Mouse (Mus musculus) heart, embryonic 13.5 days (tissue): Measurements from ENCODE around the gene Sstr4. TPM values are rescaled to one million over a fixed set of nuclear protein-coding genes. Genes with fewer than 3 reads are reported as not detected.

Experiments used
- ATAC-seq: fragments of 200-750 bp; cut with Nextera tagmentation; 2 replicates; pipeline ENCODE4 v1.8.0; 2017; ENCODE audit warnings: moderate TSS enrichment; ENCODE audit not compliant: insufficient number of reproducible peaks, low FRiP score, low TSS enrichment; ENCODE audit errors: extremely low read depth
- H3K27ac ChIP-seq: fragments of 300-500 bp; sonication (generic); replicated peaks from 2 replicates; pipeline ENCODE4 v1.5.1; 2015; ENCODE audit warnings: moderate library complexity, mild to moderate bottlenecking, inconsistent platforms
- H3K27me3 ChIP-seq: fragments of 300-500 bp; sonication (generic); replicated peaks from 2 replicates; pipeline ENCODE4 v1.6.1; 2015; ENCODE audit warnings: mild to moderate bottlenecking, inconsistent platforms
- H3K36me3 ChIP-seq: fragments of 300-500 bp; sonication (generic); 2 replicates; pipeline ENCODE4 v1.6.1; 2015; ENCODE audit warnings: mild to moderate bottlenecking, inconsistent platforms
- H3K4me1 ChIP-seq: fragments of 300-500 bp; sonication (generic); 2 replicates; pipeline ENCODE4 v1.6.1; 2015; ENCODE audit warnings: inconsistent platforms
- H3K4me2 ChIP-seq: fragments of 300-500 bp; sonication (generic); 2 replicates; pipeline ENCODE4 v1.6.1; 2015; ENCODE audit warnings: inconsistent platforms, mild to moderate bottlenecking, moderate library complexity
- H3K4me3 ChIP-seq: fragments of 300-500 bp; sonication (generic); 2 replicates; pipeline ENCODE4 v1.5.1; 2015; ENCODE audit warnings: moderate library complexity, mild to moderate bottlenecking, inconsistent platforms
- H3K9ac ChIP-seq: fragments of 300-500 bp; sonication (generic); 2 replicates; pipeline ENCODE4 v1.6.1; 2015; ENCODE audit warnings: inconsistent platforms, mild to moderate bottlenecking, moderate library complexity
- H3K9me3 ChIP-seq: fragments of 300-500 bp; sonication (generic); 2 replicates; pipeline ENCODE4 v1.6.1; 2016; ENCODE audit warnings: inconsistent platforms
- WGBS: fragments of 180-500 bp; shearing (Covaris S2); methylation state at CpG from one replicate; pipeline ENCODE4 v1.1.7; 2015; ENCODE audit warnings: mixed read lengths; 5-methylcytosine and 5-hydroxymethylcytosine counted together
- polyA plus RNA-seq: library from polyadenylated mRNA; unstranded; fragments of >200 nt; fragmentation: Nextera tagmentation; extraction: Ambion mirVana; gene quantifications from 2 replicates; pipeline ENCODE4 v1.2.1, GENCODE M21; 2015

Gene Sstr4
- polyA plus RNA-seq, 1 experiment from 2014 or later, result 1.3 TPM

DNA sequence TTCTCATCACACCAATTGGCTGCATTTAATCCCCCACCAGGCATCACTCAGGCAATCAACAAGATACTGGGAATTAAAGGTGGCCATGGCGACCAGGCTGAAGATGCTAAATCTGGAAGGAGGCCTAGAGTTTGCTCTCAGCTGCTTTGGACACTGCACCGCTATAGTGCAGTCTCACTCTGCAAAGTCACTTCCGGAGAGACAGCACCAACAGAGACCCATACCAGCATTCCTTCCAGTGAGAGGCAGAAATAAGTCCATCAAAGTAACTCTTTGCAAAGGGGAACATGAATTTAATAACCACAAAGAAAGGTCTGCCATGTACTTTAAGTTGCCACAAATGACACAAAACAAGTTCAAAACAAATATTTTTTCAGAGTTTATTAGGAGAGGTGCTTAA lies 41.1 kb downstream of the Sstr4 start:
- no peak for ATAC-seq

DNA sequence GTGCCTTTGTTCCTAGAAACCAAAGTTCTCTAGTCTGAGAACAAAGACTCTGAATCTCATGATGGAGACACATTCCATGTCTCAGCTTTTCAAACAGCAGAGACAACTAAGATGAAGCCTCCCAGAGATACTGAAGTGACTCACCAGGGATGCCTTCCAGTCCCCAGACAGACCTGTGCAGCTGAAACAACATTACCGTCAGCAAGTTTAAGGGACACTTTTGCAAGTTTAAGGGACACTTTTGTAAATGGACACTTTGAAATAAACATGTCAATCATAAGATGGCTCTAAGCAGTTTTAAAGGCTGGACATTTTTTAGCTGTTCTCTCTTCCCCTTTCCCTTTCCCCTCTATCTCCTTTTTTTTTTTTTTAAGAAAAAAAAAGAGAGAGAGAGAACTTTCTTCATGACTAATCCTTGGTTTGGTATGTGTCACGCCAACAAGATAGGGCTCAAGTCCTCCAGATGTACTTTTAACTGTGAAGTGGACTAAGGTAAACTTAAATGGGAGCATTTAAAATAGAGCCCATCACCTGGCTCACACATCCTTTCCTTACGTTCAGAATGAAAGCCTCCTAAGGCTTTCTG lies 44.6 kb downstream of the Sstr4 start:
- no peak for ATAC-seq

More for the DNA sequence above, 41.1 kb downstream of the Sstr4 start:
- 0 out of 2 replicates have a peak overlapping the region, but pooled peaks have one; percentile 27 for H3K4me2 ChIP-seq
- H3K36me3 ChIP-seq, result no peaks in the 10 kb centered on the region
- WGBS, result 35% methylated on average over 3 of the region's 3 CpGs
- no peaks in the 10 kb centered on the region for H3K4me1 ChIP-seq
- no peak overlapping the region for H3K9ac ChIP-seq
- H3K9me3 ChIP-seq, result no peaks in the 10 kb centered on the region
- H3K4me3 ChIP-seq, result no peak overlapping the region
- no peak overlapping the region for H3K27ac ChIP-seq
- no peaks in the 10 kb centered on the region for H3K27me3 ChIP-seq

DNA sequence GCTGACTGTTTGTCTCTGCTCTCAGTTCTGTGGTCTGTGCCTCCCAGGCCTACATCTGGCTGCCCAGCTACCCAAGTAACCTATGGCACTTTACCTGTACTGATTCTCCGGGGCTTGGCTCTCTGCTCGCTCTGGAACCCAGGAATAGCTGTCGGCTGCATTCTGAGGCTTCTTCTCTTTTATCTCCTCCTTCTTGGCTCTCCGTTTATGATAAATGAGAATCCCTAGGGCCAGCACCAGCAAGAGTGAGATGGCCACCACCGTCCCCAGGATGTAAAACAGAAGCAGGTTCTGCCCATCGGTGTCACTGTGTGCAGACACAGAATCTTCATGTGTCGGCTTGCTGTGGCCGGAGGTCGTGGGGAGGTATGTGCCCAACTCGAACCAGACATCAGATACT lies 46.3 kb downstream of the Sstr4 start:
- peak overlapping the region; percentile 81 for H3K9ac ChIP-seq
- peaks cover 16% of the 10 kb centered on the region for H3K4me1 ChIP-seq
- peak overlapping the region; percentile 61 for H3K4me2 ChIP-seq
- ATAC-seq, result no peak
- H3K27me3 ChIP-seq, result no peaks in the 10 kb centered on the region
- no peaks in the 10 kb centered on the region for H3K9me3 ChIP-seq
- peak overlapping the region; percentile 91 for H3K27ac ChIP-seq
- peak overlapping the region; percentile 52 for H3K4me3 ChIP-seq
- H3K36me3 ChIP-seq, result no peaks in the 10 kb centered on the region
- 55% methylated on average over 10 of the region's 10 CpGs for WGBS

More for the DNA sequence above, 44.6 kb downstream of the Sstr4 start:
- 28% methylated on average over 3 of the region's 3 CpGs for WGBS
- H3K36me3 ChIP-seq, result no peaks in the 10 kb centered on the region
- H3K4me1 ChIP-seq, result peaks cover 14% of the 10 kb centered on the region
- H3K27ac ChIP-seq, result peak overlapping the region; percentile 39; the same call in 1 of the 2 replicates
- peak overlapping the region; percentile 52 for H3K4me3 ChIP-seq
- peak overlapping the region; percentile 58 for H3K9ac ChIP-seq
- no peaks in the 10 kb centered on the region for H3K27me3 ChIP-seq
- H3K4me2 ChIP-seq, result peak overlapping the region; percentile 61
- no peaks in the 10 kb centered on the region for H3K9me3 ChIP-seq

DNA sequence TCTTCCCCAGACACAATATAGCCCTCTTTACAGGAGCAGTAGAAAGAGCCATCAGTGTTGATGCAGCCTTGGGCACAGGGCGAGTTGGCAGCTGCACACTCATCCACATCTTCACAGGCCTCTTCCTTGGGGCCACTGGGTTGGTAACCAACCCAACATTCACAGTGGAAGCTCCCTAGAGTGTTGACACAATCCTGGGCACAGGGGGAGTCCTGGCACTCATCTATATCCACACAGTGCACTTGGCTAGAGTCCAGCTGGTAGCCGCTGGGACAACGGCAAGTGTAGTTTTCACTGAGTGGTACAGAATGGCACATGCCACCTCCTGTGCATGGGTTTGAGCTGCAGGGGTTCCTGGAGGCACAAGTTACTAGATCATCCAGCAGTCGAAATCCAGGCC lies 47.0 kb downstream of the Sstr4 start:
- H3K4me2 ChIP-seq, result peak overlapping the region; percentile 61
- no peak for ATAC-seq
- 63% methylated on average over 4 of the region's 4 CpGs for WGBS

DNA sequence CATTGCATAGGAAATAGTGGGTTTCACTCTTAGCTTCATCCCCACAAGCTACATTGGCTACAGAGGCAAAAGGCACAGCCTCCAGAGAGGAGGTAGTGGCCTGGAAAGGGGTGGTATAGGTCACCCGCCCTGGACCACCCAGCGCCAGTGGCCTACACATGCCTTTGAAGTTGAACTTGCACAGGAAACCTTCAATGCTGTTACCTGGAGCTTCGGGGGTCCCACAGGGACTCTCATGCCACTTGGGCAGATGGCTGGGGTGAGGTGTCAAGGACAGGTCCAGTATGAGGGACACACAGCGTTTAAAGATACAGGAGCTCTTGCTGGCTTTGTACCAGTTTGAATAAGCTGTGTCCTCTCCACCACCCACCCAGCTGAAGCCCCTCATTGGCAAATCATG lies 47.6 kb downstream of the Sstr4 start:
- 58% methylated on average over 4 of the region's 4 CpGs for WGBS

More for the DNA sequence above, 47.0 kb downstream of the Sstr4 start:
- peak overlapping the region; percentile 91 for H3K27ac ChIP-seq
- H3K9me3 ChIP-seq, result no peaks in the 10 kb centered on the region
- peak overlapping the region; percentile 81 for H3K9ac ChIP-seq
- no peaks in the 10 kb centered on the region for H3K36me3 ChIP-seq
- peaks cover 21% of the 10 kb centered on the region for H3K4me1 ChIP-seq
- H3K4me3 ChIP-seq, result peak overlapping the region; percentile 52
- no peaks in the 10 kb centered on the region for H3K27me3 ChIP-seq

DNA sequence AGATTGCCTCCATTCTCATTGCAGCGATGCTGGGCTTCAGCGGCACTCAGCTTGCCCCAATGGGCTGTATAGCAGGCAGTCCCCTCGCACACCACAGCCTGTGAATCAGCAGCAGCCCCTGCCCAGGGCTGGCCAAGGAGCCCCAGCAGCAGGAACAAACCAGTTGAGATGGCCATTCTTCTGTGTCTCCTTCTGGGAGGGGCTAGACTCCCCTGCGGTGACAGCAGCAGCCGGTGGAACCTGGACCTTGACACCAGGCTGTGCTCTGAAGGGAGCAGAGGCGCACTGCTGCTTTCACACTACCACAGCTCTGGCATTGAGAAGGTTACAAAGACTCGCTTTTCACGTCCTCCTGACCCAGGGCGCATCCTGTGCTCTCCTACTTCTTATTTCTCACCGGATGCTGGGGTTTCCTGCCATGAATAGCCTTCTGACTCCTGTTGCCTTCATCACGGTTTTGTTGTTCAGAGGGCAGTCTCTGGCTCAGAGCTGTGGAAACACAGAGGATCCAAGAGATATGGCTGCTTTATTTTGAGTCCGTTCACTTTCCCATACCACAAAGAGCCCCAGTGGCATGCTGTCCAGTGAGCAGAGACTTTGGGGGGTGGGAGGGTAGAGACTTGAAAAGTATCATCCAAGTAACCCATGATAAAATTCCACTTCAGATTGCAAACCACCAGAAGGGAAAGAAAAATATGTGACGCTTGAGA lies 48.3 kb downstream of the Sstr4 start, which contains the start of gene Cd93:
Cd93 (minus strand) TSS at position 315 of the 710 bp plus-strand sequence.
- Histone ChIP-seq H3K36me3 (no peaks in the 10 kb centered on the region), H3K4me2 (peak within 1 kb of the TSS; percentile 61), H3K9ac (peak within 1 kb of the TSS; percentile 81), H3K27me3 (no peaks in the 10 kb centered on the region), H3K4me3 (peak within 1 kb of the TSS; percentile 52), H3K27ac (peak within 1 kb of the TSS; percentile 91), H3K9me3 (no peaks in the 10 kb centered on the region), H3K4me1 (peaks cover 21% of the 10 kb centered on the region)
- WGBS, result 23% methylated on average over 13 of the region's 13 CpGs
- ATAC-seq, result peak; percentile 60; the same call in 1 of the 2 replicates

More for the DNA sequence above, 47.6 kb downstream of the Sstr4 start:
- Histone ChIP-seq H3K4me3 (peak overlapping the region; percentile 52), H3K4me2 (peak overlapping the region; percentile 61), H3K4me1 (peaks cover 21% of the 10 kb centered on the region), H3K27ac (peak overlapping the region; percentile 91), H3K36me3 (no peaks in the 10 kb centered on the region), H3K27me3 (no peaks in the 10 kb centered on the region), H3K9me3 (no peaks in the 10 kb centered on the region), H3K9ac (peak overlapping the region; percentile 81)
- ATAC-seq, result no peak

DNA sequence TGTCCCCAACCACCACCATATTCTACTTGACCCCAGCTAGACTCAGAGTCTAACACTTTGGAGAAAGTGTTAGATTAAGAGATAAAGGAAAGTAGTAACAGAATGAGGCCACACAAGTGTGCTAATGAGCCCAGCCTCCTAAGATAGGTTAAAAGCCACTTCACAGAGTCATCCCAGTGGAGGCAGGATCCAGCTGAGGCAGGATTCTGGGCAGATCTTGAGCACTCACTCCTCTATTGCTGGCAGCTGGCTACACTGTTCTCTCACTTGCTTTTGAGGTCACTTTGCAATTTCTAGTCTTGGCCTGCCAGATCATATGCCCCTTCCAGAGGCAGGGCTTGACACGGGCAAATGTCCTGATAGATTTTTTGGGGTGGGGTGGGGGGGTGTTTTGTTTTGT lies 49.3 kb downstream of the Sstr4 start:
- Histone ChIP-seq H3K27ac (peak overlapping the region; percentile 91), H3K4me1 (peaks cover 21% of the 10 kb centered on the region), H3K36me3 (no peaks in the 10 kb centered on the region), H3K4me3 (no peak overlapping the region), H3K27me3 (no peaks in the 10 kb centered on the region), H3K9ac (no peak overlapping the region), H3K9me3 (no peaks in the 10 kb centered on the region), H3K4me2 (0 out of 2 replicates have a peak overlapping the region, but pooled peaks have one; percentile 61)
- no peak for ATAC-seq
- 54% methylated on average over 1 of the region's 1 CpGs for WGBS

DNA sequence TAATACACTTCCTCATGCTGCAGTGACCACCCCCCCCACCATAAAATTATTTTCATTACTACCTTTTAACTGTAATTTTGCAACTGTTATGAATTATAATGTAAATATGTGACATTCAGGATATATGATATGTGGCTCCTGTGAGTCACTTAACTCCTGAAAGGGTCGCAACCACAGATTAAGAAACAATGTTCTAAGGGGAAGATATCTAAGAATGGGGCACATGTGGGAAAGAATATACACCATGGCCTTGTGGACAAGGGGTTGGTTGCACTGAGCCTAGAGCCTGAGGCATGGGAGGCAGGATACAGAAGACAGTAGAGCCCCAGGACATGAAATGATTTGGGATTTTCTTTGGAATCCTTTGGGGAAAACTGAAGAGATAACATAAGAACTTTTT lies 50.5 kb downstream of the Sstr4 start:
- no peak overlapping the region for H3K4me2 ChIP-seq
- no peak overlapping the region for H3K9ac ChIP-seq
- H3K27ac ChIP-seq, result no peak overlapping the region
- no peaks in the 10 kb centered on the region for H3K9me3 ChIP-seq
- 74% methylated on average over 1 of the region's 1 CpGs for WGBS
- peaks cover 21% of the 10 kb centered on the region for H3K4me1 ChIP-seq
- H3K36me3 ChIP-seq, result no peaks in the 10 kb centered on the region
- ATAC-seq, result no peak
- no peaks in the 10 kb centered on the region for H3K27me3 ChIP-seq
- no peak overlapping the region for H3K4me3 ChIP-seq

Other genes starting within 250 kb of the Sstr4 start
- 13.3 and 16.6 TPM in 2 replicates for gene Thbd, start 12.8 kb downstream of the Sstr4 start, polyA plus RNA-seq
- 24.4 and 25.3 TPM in 2 replicates for gene Cd93, start 48.2 kb downstream of the Sstr4 start, polyA plus RNA-seq